Mouse (Mus musculus): ENCODE results near the gene Dgkh. TPM values are rescaled to one million over a fixed set of nuclear protein-coding genes. Genes with fewer than 3 reads are reported as not detected.

Gene Dgkh
- total RNA-seq, 4 experiments from 2014 or later, result 1.3 to 2.6 (median 1.9) TPM

DNA sequence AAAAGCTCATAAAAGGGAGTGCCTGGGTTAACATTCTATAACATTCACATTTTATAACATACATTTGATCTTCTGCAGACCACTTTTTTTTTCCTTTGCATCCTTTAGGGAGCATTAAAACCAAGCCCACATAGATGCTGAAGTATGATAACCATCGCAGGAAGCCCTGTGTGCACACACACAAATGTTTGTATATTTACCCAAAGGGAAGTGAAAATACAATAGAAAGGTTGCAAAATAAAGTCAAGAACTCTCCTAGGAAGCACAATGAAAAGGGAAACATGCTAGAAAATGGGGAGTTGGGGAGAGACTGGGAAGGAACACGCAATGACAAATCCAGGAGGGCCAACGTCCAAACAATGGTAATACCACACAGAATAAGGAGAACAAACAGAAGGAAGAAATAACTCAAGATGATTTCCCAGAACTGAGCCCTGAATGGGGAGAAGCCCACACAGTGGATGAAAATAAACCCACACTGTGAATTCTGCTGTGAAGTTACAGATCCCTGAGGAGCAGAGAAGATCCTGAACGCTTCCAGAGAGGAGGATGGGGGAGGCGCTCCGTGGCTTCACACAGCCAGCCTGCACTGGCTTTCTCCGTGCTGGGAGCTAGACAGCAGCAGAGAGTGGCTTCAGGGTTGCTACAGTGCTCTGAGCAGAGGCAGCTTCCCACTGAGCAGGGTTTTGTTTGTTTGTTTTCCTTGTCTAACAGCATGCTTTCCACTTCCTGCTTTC, 54.6 kb downstream of the Dgkh start:
- no peak for DNase-seq (ENCODE audit: low spot score in 2 of 2)

DNA sequence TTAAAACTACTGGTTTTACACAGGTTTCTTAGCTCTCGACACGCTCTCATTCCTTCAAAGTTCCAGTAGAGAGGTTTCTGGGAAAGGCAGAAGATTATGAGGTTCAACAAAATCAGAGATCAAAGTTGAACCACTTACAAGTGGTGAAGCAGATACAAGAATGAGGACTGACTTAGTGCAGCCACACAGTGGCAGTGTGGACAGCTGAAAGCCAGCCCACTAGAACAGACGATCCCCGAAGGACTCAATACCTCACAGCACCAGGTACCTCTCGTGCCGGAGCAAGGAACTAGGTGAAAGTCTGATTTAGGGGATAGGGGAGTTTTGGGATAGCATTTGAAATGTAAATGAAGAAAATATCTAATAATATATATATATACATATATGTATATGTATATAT, 56.1 kb downstream of the Dgkh start:
- DNase-seq (ENCODE audit: low spot score in 2 of 2), result no peak

DNA sequence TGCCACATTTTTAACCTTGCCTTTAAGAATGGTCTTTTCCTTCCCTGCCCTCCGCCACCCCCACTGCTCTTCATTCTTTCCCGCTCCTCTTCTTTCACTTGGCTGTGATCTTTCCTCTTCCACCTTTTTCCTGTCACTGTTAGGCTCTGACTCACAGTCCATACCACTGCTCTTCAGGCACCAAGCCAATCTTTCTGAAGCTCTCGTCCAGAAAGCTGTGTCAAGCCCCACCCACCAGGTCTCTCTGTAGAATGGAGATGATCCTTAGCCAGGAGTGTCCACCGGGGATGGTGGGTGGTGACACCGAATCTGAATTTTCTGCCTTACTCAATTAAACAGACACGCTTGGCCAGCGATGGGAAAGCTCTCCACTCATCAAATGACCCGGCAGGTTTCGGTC, 58.0 kb downstream of the Dgkh start:
- DNase-seq (ENCODE audit: low spot score in 2 of 2), result no peak

DNA sequence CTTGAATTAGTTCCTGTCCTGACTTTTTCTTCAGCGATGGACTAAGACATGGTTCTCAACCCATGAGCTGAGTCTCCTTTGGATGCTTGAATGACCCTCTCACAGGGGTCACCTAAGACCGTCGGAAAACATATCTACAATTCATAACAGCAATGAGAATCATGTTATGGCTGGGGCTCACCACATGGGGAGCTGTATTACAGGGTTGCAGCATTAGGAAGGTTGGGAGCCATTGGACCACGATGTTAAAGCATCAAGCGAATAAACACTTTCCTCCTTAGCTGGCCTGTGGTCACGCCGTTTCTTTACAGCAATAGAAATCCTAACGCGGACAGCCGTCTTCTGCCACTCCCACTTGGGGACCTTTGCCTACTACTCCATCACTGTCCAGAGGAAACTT, 62.6 kb downstream of the Dgkh start:
- DNase-seq (ENCODE audit: low spot score in 2 of 2), result no peak

DNA sequence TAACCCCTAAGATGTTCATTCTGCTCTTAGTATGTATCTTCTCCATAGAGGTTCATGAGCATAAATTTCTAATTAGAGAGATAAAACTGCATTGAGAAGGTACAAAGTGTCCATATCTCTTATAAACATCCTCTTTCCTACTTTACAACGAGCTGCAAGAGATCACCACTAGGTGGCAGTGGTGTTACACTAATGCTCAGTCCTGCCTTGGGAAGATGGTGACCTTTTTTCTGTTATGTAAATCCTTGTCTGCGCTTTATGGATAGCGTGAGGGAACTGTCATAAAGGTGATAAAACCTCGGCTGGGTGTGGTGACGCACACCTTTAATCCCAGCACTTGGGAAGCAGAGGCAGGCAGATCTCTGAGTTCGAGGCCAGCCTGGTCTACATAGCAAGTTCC, 64.3 kb downstream of the Dgkh start:
- peak; percentile 51 to 65 for DNase-seq (ENCODE audit: low spot score in 2 of 2)

DNA sequence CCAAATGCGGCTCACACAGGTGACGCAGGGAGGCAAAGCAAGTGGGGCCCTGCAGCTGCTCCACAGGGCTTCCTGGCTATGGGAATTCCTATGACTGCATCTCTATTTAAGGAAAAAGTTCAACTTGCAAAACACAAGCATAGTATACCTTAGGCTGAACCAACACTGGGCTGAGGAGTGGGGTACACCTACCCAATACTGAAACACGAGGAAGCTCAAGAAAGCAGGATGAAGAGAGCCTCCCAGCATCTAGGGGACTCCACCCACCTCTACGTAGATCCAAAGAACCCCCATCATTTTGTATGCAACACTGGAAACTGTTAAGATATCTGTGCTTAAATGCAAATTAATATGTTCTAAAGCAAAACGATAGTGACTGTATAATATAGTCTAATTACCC, 64.8 kb downstream of the Dgkh start:
- no peak for DNase-seq (ENCODE audit: low spot score in 2 of 2)

DNA sequence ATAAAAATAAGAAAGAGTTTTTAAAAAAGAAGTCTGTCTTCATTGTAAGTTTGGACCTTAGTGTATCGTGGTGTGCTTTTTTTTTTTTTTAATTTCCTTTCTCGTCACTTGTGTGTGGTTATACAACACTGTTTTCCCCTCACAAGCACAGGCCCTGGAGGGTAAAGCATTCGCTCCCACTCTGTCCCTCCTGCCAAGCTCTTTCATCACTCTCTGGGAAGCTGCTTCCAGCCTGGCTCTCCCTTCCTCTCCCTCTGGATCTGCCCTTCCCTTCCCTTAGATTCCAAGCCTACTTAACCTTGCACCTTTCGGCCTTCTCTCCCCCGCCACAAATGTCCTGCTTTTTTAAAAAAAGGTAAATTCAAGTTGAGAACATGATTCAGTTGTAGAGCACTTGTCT, 69.9 kb downstream of the Dgkh start:
- no peak for DNase-seq (ENCODE audit: low spot score in 2 of 2)

DNA sequence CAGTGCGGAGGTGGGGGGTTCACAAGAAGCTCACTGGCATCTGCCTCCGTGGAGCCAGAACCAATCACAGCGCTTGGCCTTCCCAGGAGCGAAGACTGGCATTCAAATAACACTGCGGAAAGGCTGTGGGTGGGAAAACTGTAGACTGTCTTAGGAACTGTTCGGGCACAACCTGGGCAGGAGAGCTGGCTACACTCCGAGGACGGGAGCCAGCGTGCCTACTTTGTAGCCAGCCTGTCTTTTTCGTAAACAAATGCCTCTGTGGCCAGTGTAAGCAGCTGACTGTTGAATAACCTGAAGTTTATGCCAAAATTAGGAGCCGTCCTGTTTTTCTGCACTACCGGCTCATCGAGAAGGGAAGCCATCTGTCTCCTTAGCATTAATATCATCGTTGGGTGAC, 71.1 kb downstream of the Dgkh start:
- no peak for DNase-seq (ENCODE audit: low spot score in 2 of 2)

DNA sequence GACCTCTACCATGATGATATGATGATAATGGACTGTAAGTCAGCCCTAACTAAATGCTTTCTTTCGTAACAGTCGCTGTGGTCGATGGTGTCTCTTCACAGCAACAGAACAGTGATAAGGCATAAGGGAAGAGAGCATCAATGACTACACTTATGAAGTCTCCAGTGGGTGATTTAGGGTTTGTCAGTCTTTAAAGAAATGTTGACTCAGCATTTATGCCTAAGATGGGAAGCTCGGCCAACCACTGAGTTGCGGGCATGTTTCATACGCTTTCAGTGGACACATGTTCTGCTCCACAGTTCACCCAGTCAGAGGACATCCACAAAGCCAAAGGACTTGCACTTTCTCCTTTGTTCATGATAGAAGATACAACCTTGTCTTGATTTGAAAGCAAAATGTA, 73.9 kb downstream of the Dgkh start:
- DNase-seq (ENCODE audit: low spot score in 2 of 2), result no peak

DNA sequence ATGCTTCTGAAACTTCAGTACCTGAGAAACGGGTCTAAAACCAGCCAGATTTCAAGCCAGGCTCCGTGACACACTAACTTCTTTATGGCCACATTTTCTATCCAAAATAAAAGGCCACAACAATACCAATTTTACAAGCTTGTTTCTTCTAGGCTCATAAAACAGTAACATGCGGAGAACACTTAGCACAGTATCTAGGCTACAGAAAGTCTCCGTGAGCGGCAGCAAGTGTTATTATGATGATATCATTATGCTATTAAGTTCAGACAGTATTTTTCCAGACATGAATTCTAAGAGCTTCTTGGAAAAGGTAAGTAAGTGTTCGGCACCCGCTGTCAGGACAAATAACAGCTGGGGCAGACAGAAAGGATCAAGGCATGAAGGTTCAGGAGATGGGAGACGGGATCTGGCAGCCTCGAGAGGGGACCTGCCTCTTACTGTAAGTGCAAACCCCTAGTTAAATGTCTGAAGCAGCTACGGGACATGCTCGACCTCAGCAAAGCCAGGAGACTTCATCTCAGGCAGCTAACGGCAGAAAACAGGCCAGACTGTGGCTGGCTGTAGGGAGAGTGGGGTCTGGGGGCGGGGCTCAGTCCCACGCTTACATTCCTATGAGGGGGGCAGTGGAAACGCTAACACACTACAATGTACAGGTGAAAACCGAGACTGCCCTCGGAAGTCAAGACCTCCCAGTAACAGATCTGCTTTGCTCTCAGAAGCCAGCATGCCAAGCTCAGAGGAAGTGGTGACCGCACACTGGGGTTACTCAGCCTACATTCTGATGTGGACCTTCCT, 75.5 kb downstream of the Dgkh start:
- DNase-seq (ENCODE audit: low spot score in 2 of 2), result no peak

DNA sequence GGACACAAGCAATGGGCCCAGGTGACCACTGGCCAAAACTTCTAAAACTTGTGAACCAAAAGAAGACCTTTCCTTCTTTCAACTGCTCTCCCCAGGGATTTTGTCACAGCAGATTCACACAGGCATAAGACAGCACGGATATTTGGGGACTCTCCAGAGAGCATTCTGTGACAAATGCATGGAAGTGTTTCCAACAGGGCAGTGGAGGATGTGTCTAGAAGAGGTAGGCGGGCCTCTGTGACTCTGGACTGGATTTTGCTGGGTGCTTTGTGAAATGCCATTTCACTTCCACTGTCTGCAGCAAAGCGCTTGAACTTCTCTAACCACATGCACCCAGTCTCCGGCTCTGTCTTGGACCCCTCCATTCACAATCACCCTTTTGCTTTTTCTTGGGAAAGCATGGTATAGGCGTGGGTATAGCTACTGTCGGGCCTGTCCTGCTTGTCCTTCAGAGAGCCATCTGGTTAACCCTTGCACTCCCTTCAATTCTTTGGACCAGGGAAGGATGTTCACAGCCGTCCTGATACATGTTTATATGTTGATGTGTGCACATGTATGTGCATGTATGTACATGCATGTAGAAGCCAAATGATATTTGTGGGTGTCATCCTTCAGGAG, 77.5 kb downstream of the Dgkh start:
- no peak for DNase-seq (ENCODE audit: low spot score in 2 of 2)

DNA sequence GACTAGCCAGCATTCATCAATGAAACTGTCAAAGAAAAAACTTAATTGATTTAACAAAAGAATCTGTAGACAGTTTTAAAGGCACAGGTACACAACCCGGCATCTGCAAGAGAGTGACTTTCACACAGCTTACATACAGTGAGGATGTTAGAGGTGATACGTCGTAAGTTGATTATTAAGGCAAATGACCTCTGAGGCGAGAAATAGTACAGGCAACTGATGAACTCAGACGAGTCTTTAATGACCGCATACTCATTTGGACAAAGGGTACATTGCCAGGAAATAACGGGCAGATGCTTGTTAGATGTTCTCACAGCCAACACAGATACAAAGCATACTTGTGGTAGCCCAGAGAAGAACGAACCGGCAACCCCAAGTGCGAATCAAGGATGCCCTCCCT, 78.4 kb downstream of the Dgkh start:
- no peak for DNase-seq (ENCODE audit: low spot score in 2 of 2)

DNA sequence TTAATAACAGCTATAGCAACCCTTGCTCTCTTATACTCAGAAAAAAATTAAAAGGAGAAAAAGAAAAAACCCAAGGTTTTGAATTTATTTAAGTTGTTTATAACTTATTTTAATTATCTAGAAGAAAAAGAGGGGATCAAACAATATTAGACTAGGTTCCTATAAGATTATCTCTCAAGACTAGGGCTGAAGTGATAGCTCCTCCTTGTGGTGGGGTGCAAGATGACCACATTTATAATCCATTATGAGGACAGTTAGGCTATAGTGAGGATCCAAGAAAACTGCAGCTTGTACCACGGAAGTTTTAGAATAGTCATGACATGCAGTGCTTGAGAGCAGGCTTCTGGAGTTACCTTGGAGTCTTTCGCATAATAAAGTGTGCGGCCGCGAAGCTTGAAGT, 79.2 kb downstream of the Dgkh start:
- no peak for DNase-seq (ENCODE audit: low spot score in 2 of 2)

DNA sequence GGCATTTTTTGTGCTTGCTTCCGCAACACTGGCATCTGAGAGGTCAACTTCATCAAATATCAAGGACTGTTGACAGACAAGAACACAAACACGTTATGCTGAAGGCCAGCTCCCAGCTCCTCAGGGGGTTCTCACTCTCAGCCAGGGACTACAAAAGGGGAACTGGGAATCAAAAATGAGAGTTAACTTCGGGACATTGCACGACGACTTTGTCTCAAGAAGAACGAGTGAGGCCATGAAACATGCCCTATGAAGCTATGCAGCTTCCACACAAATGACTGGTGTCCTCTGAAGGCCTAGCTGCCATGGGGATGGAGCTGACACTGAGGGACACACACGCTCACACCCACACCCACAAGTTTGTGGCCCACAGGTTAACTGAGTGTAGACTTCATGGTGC, 80.9 kb downstream of the Dgkh start:
- no peak for DNase-seq (ENCODE audit: low spot score in 2 of 2)

DNA sequence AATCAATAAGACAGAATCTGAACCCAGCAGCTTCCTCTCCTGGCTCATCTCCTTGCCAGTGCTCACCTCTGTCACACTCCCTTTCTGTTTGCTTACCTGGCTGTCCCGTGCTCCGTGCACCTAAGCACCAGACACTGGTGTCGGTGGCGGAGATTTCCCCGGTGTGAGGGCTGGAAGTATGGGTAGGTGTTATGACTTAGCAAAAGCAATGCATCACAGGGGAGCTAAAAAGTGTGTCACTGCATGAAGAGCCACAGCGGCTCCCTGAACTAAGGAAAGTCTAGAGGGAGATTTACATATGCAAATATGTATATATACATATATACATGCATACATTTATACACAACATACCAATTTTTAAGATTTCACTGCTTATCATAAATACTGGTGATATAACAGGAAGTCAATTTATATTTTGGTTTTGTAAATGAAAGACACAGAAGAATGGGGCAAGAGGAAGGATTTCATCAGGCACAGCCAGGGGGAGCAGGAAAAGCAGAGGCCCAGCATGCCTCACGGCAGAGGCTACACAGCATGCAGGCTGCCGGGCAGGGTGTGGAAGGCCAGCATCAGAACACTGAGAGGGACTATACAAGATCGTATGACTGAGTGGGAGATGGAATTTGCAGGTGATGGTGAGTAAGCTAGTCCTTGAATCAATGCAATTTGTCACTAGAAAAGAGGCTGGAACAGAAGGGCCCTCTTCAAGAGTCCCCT, 82.0 kb downstream of the Dgkh start:
- DNase-seq (ENCODE audit: low spot score in 2 of 2), result no peak

DNA sequence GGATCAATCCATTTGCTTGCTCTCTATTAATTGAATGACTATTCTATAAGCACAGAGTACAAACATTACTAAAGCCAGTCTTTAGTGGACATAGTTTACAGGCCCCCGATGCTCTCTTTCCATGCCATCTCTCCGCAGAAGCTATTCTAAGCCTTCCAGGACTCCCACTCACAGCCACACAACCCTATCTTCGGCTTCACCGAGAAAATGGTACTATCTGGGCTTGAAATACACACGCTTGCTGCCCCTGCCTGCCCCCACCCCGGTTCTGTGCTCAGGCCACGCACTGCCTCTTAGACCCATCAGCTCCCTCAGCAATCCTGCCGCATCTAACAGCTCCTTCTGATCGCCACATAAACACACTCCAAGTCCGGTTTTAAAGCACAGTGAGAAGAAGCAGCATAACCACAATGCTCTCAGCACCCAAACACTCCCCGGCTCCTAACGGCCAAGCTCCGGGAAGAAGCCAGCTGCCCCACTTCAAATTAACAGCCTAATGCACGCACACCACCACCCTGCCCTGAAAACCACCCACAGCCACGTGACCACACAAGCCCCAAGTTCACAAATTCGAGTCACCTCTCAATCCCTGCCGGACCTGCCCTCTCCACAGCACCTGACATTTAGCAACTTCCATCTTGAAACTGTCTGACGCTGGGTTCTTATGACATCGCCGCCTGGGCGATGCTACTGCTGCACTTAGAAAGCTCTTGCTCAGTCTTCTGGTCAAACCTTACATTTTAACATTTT, 82.9 kb downstream of the Dgkh start:
- no peak for DNase-seq (ENCODE audit: low spot score in 2 of 2)

DNA sequence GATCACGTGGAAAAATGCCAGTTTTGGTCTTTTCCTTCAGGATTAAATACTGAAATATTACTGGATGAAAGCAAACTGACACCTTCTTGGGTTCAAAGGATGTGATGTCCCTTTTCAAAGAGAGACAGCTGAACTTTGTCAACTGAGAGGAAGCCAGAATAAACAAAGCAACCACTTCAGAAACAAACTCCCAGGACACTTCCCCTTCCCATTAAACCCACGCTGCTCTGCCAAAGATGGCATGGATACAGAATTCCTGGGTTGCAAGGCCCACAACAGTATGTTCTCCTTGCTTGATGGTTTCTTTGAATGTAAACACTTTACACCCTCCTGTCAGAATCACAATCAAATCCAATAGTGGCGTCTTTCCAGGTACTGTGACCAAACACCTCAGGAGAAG, 87.0 kb downstream of the Dgkh start:
- no peak for DNase-seq (ENCODE audit: low spot score in 2 of 2)

DNA sequence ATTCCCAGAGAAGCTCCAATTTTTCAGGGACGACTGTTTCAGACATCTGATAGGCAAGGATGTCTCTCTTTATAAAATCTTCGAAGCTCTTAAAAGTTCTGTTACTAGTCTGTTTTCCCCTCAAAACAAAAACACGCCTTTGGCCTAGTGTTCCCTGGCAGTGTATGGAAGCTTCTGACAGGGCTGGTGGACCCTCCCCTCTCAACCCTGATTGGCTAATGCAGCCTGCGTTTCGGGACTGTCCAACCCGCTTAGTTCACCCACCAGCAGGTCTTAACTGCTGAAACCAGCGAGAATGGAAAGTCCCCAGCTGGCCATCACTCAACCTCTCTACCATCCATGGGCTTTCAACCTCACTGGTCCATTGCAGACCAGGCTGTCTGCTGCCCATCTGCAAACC, 91.3 kb downstream of the Dgkh start:
- no peak for DNase-seq (ENCODE audit: low spot score in 2 of 2)

DNA sequence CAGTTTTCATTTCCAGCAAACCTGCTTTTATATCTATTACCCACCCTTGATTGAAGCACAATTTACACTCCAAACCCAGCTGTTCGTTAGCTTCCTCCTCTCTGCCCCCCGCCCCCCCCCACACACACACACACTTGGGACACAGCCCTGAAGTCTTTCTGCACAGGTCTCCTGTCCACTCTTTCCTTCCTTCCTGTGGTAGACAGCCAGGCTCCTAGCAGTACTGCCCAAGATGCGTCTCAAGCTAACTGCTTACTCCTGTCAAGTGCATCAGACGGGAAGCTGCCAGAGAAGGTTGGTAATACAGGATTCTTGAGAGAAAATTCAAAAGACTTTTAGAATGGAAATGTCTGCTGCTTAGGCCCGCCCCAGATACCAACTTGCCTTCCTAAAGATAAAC, 92.9 kb downstream of the Dgkh start:
- DNase-seq (ENCODE audit: low spot score in 2 of 2), result no peak

DNA sequence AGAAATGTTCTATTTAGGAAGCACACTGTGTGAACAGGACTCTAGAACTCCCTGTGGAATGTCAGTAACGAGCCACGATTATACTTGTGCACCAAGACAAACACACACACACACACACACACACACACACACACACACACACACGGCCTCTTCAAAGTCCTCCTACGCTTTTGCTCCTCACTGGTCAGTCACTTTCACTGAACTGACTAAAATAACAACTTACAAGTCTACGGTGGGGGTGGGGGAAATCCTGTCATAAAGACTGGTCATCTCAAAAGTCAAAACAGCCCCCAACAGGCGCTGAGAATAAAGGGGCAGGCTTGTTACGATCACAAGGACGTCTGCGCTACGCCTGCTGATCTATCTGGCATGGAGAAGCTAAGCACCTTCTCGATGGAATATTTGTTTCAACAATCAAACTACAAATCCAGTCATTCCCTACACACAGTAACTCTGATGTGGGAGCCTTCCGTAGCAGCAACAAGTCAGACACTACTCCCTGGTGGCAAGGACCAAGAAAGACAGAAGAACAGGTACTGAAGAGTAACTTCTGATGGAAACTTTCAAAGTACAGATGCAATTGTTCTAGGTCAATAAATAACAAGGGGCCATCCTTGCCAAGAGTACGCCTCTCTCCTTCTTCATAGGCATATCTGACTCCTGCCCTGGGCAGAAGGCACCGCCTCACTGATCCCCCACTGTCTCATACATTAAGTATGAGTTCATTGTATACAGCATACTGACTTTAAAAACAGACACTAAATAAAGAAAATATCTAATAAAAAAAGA, 96.8 kb downstream of the Dgkh start:
- no peak for DNase-seq (ENCODE audit: low spot score in 2 of 2)

DNA sequence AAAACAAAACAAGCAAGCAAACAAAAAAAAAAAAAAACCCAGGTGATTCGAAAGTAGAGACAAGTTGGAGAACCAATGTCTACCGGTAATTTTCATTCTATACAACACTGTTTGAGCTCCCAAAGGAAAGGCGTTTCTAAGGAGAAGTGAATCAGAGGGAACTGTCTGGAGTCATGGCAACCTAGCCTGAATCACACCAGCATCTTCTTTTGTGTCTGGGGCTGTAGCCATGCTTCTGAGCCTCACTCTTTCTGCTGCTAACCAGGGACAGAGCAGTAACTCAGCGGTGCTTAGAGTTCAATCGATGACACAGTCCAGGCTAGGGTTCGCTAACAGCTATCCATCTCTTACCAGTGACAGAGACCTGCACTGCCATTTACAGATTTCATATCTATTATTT, 99.8 kb downstream of the Dgkh start:
- DNase-seq (ENCODE audit: low spot score in 2 of 2), result no peak

Measured in gastrocnemius, adult 8-10 months (tissue).